Mouse (Mus musculus): ENCODE results near the gene Aff2. TPM values are rescaled to one million over a fixed set of nuclear protein-coding genes. Genes with fewer than 3 reads are reported as not detected.
A peak's percentile ranks its signal among the peaks of the same experiment; 100 is the strongest.

The Aff2 gene
- polyA plus RNA-seq (2016; fragmentation: Nextera tagmentation; extraction: Ambion mirVana) = 18.6 and 25.9 TPM in 2 replicates

DNA sequence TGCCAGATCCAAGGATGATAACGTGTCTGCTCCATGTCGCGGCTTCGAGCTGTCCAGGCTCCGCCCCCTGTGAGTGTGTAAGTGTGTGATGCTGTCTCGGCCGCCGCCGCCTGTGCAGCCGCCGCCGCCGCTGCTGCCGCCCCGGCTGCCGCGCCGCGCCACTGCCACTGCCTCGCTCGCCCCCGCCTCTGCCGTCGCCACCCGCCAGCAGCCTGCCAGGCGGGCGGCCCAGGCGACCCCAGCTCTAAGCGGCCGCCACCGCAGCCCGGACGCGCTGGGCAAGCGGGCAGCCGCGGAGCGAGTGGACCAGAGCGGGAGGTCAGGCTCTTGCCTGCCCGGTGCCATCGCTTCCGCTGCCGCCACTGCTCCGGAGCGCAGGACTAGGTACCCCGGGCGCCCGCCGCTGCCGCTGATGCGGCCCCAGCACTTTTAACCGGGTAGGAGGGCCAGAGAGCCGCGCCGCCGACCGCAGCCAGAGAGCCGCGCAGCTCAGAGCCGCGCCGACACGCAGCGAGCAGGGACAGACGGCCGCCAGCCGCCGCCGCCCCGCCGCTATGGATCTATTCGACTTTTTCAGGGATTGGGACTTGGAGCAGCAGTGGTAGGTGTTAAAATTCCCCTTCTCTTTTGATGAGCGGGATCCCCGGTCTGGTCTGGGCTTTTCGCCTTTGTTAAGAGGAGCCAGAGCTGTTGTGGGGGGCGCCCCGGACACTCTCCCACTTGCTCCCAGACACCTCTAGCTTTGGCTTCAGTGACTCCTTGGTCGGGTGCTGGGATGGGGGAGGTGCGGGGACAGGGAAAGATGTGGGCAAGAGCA is at the start of gene Aff2:
Gene Aff2, plus strand, starts transcription at position 57 of the 817 bp plus-strand sequence.
- peaks cover 4% of the 10 kb centered on the region for H3K4me1 ChIP-seq
- H3K27me3 ChIP-seq (ENCODE audit: low read depth, poor library complexity, severe bottlenecking) = peaks cover 43% of the 10 kb centered on the region
- no peaks in the 10 kb centered on the region for H3K9me3 ChIP-seq (replicated peaks)
- DNase-seq (ENCODE audit: low spot score) = peak; percentile 72
- no peaks in the 10 kb centered on the region for H3K36me3 ChIP-seq
- H3K4me3 ChIP-seq = peak within 1 kb of the TSS; percentile 72
- H3K27ac ChIP-seq = peak within 1 kb of the TSS; percentile 95
- WGBS = 16% methylated on average over 79 of the region's 79 CpGs

GRCm38 (mm10) chrX:69337296-69337695 is 22.8 kb upstream of the Aff2 start:
- H3K4me1 ChIP-seq = no peaks in the 10 kb centered on the region
- no peak overlapping the region for H3K4me3 ChIP-seq
- H3K36me3 ChIP-seq = no peaks in the 10 kb centered on the region
- H3K9me3 ChIP-seq (replicated peaks) = no peaks in the 10 kb centered on the region
- H3K27ac ChIP-seq = no peak overlapping the region
- no peak for DNase-seq (ENCODE audit: low spot score)
- H3K27me3 ChIP-seq (ENCODE audit: low read depth, poor library complexity, severe bottlenecking) = no peaks in the 10 kb centered on the region

- H3K27me3 ChIP-seq (ENCODE audit: low read depth, poor library complexity, severe bottlenecking) = peaks cover 30% of the 10 kb centered on the region
- no peaks in the 10 kb centered on the region for H3K4me1 ChIP-seq
- no peak overlapping the region for H3K27ac ChIP-seq
- H3K36me3 ChIP-seq = no peaks in the 10 kb centered on the region
- WGBS = 89% methylated on average over 2 of the region's 2 CpGs
- H3K4me3 ChIP-seq = no peak overlapping the region
- no peak for DNase-seq (ENCODE audit: low spot score)
- H3K9me3 ChIP-seq (replicated peaks) = no peaks in the 10 kb centered on the region
Observed at GRCm38 (mm10) chrX:69355621-69356020, 4.5 kb upstream of the Aff2 start.

- Histone ChIP-seq H3K9me3 (replicated peaks) (no peaks in the 10 kb centered on the region), H3K4me3 (peak overlapping the region; percentile 72), H3K4me1 (peaks cover 2% of the 10 kb centered on the region), H3K27me3 (ENCODE audit: low read depth, poor library complexity, severe bottlenecking) (peaks cover 43% of the 10 kb centered on the region), H3K36me3 (no peaks in the 10 kb centered on the region), H3K27ac (no peak overlapping the region)
- 28% methylated on average over 5 of the region's 5 CpGs for WGBS
- DNase-seq (ENCODE audit: low spot score) = no peak
Observed at GRCm38 (mm10) chrX:69359360-69359759, 734 bp upstream of the Aff2 start.

- peak overlapping the region; percentile 72 for H3K4me3 ChIP-seq
- H3K27me3 ChIP-seq (ENCODE audit: low read depth, poor library complexity, severe bottlenecking) = peaks cover 43% of the 10 kb centered on the region
- DNase-seq (ENCODE audit: low spot score) = no peak
- H3K4me1 ChIP-seq = peaks cover 4% of the 10 kb centered on the region
- peak overlapping the region; percentile 95 for H3K27ac ChIP-seq
- H3K36me3 ChIP-seq = no peaks in the 10 kb centered on the region
- WGBS = 9% methylated on average over 4 of the region's 4 CpGs
- H3K9me3 ChIP-seq (replicated peaks) = no peaks in the 10 kb centered on the region
Observed at GRCm38 (mm10) chrX:69359885-69360237, 233 bp upstream of the Aff2 start.

DNA sequence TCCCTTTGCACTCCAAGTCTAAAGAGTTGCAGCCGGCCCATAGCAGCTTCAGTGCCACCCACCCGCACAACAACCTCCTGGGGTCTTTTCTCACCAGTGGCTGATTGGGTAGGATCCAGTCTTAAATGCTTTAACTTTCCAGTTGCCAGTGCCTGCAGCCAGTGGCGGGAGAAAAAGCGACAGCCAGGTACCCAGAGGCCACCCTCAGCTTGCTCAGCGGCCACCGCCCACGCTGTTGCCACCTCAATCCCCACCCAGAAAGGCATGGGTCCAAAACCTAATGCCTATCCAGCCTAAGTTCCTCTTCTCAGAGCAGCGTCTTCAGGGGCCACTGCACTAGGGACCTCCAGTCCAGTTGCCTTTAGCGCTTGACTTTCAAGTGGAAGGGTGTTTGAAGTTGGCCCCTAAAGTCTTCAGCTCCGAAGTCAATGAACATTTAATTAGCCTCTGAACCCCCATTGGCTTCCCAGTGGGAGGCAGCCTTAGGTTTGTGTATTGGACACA is 1.0 kb downstream of the Aff2 start:
- H3K27me3 ChIP-seq (ENCODE audit: low read depth, poor library complexity, severe bottlenecking) = peaks cover 43% of the 10 kb centered on the region
- H3K36me3 ChIP-seq = no peaks in the 10 kb centered on the region
- 5% methylated on average over 10 of the region's 10 CpGs for WGBS
- H3K9me3 ChIP-seq (replicated peaks) = no peaks in the 10 kb centered on the region
- peak overlapping the region; percentile 72 for H3K4me3 ChIP-seq
- peaks cover 4% of the 10 kb centered on the region for H3K4me1 ChIP-seq
- DNase-seq (ENCODE audit: low spot score) = peak; percentile 39
- peak overlapping the region; percentile 95 for H3K27ac ChIP-seq

DNA sequence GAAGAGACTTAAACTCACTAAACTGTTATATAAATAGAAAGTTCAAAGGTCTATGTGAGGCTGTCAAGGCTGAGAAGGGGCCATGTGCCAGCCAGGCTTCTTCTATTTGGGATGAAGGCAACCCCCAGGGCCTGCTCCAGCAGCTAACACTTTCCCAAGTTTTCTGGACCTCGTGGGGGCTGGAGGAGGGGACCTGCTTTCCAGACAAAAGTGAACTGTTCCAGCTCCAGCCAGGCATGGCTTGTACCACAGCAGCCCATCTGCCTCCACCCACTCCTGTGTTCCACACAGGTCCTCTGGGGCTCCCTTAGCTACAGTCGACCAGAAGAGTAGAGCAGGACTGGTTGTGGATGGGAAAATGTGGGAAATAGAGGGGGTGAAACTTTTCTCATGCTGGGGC is 4.1 kb downstream of the Aff2 start:
- H3K36me3 ChIP-seq = no peaks in the 10 kb centered on the region
- peak; percentile 56 for DNase-seq (ENCODE audit: low spot score)
- peaks cover 14% of the 10 kb centered on the region for H3K4me1 ChIP-seq
- H3K9me3 ChIP-seq (replicated peaks) = no peaks in the 10 kb centered on the region
- peak overlapping the region; percentile 2; the same call in 1 of the 2 replicates for H3K4me3 ChIP-seq
- peak overlapping the region; percentile 81 for H3K27ac ChIP-seq
- peaks cover 27% of the 10 kb centered on the region for H3K27me3 ChIP-seq (ENCODE audit: low read depth, poor library complexity, severe bottlenecking)
- WGBS = 10% methylated on average over 2 of the region's 2 CpGs

- WGBS = 25% methylated on average over 2 of the region's 2 CpGs
- Histone ChIP-seq H3K4me1 (peaks cover 32% of the 10 kb centered on the region), H3K4me3 (no peak overlapping the region), H3K36me3 (no peaks in the 10 kb centered on the region), H3K27ac (no peak overlapping the region), H3K9me3 (replicated peaks) (no peaks in the 10 kb centered on the region), H3K27me3 (ENCODE audit: low read depth, poor library complexity, severe bottlenecking) (no peaks in the 10 kb centered on the region)
- DNase-seq (ENCODE audit: low spot score) = no peak
Observed at GRCm38 (mm10) chrX:69373341-69373740, 13.2 kb downstream of the Aff2 start.

- no peaks in the 10 kb centered on the region for H3K36me3 ChIP-seq
- no peaks in the 10 kb centered on the region for H3K4me1 ChIP-seq
- WGBS = 47% methylated on average over 1 of the region's 1 CpGs
- no peaks in the 10 kb centered on the region for H3K9me3 ChIP-seq (replicated peaks)
- H3K4me3 ChIP-seq = no peak overlapping the region
- no peak for DNase-seq (ENCODE audit: low spot score)
- H3K27ac ChIP-seq = no peak overlapping the region
- H3K27me3 ChIP-seq (ENCODE audit: low read depth, poor library complexity, severe bottlenecking) = no peaks in the 10 kb centered on the region
Observed at GRCm38 (mm10) chrX:69389738-69390137, 29.6 kb downstream of the Aff2 start.

DNA sequence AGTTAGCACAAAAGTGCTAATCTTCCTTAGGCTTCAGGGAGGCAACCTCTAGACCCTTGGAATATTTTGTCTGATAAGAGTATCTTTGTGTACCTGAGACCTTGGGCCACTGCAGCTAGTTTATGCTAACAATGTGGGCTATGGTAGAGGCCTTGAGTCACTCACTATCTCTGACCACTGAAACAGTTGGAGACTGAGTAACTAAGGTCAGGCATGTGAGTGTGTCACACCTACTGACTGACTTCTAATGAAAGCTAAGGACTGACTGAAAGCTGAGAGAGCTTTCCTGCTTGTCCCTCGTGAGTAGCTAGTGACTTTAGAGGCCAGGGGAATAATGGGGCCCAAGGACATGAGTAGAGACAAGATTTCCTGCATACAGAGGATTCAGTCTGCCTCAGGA is 54.9 kb downstream of the Aff2 start:
- no peaks in the 10 kb centered on the region for H3K4me1 ChIP-seq
- no peak overlapping the region for H3K4me3 ChIP-seq
- no peaks in the 10 kb centered on the region for H3K27me3 ChIP-seq (ENCODE audit: low read depth, poor library complexity, severe bottlenecking)
- no peak for DNase-seq (ENCODE audit: low spot score)
- WGBS = 56% methylated on average over 1 of the region's 1 CpGs
- no peaks in the 10 kb centered on the region for H3K36me3 ChIP-seq
- H3K9me3 ChIP-seq (replicated peaks) = no peaks in the 10 kb centered on the region
- H3K27ac ChIP-seq = no peak overlapping the region

DNA sequence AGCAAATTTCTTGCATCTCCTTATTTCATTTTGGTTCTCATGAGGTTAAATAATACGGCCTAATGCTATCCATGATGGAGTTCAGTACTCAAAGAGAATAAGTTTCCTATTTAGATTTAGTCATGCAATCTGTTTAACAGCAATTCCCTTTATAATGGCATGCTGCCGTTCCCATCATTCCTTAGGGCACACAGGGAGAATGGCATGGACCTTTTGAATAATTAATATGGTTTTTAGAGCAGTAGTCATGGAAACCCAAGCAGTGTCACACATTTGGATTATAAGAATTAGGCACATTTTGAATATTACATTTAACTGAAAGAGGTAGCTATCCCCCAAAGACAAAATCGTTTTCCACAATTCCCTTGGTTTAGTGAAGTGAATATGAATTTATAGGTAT is 78.3 kb downstream of the Aff2 start:
- H3K4me1 ChIP-seq = no peaks in the 10 kb centered on the region
- H3K27ac ChIP-seq = no peak overlapping the region
- WGBS = 86% methylated on average over 3 of the region's 3 CpGs
- H3K9me3 ChIP-seq (replicated peaks) = no peaks in the 10 kb centered on the region
- no peaks in the 10 kb centered on the region for H3K36me3 ChIP-seq
- DNase-seq (ENCODE audit: low spot score) = no peak
- H3K4me3 ChIP-seq = no peak overlapping the region
- no peaks in the 10 kb centered on the region for H3K27me3 ChIP-seq (ENCODE audit: low read depth, poor library complexity, severe bottlenecking)

GRCm38 (mm10) chrX:69441937-69442336 is 81.8 kb downstream of the Aff2 start:
- no peak overlapping the region for H3K27ac ChIP-seq
- no peaks in the 10 kb centered on the region for H3K4me1 ChIP-seq
- H3K9me3 ChIP-seq (replicated peaks) = no peaks in the 10 kb centered on the region
- H3K4me3 ChIP-seq = no peak overlapping the region
- no peaks in the 10 kb centered on the region for H3K36me3 ChIP-seq
- H3K27me3 ChIP-seq (ENCODE audit: low read depth, poor library complexity, severe bottlenecking) = no peaks in the 10 kb centered on the region
- no peak for DNase-seq (ENCODE audit: low spot score)

DNA sequence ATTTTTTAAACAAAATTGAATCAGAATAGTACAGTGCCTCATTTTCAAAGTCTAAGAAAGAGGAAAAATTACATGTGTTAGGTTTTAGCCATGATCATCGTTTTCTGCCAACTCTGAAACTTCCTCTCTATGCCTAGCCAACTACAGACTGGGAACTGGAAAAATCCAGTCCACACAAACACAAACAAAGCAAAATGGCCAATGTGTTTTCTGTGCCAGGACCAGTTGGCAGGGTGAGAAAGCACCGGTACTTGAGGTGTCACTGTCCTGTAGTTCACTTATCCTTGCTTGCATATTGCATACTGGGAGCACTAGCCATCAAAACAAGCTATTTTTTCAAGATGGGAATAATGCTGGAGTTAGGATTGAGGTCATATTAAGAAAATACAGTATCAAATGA is 100.8 kb downstream of the Aff2 start:
- H3K4me3 ChIP-seq = no peak overlapping the region
- H3K9me3 ChIP-seq (replicated peaks) = no peaks in the 10 kb centered on the region
- no peaks in the 10 kb centered on the region for H3K27me3 ChIP-seq (ENCODE audit: low read depth, poor library complexity, severe bottlenecking)
- DNase-seq (ENCODE audit: low spot score) = no peak
- H3K4me1 ChIP-seq = no peaks in the 10 kb centered on the region
- no peak overlapping the region for H3K27ac ChIP-seq
- WGBS = 93% methylated on average over 2 of the region's 2 CpGs
- no peaks in the 10 kb centered on the region for H3K36me3 ChIP-seq
